Mouse (Mus musculus) splenic B cell, adult 2 months (primary cell): ENCODE data around the gene Slc2a6.

ENCODE experiments used
- DNase-seq: peaks from one replicate; pipeline ENCODE4 v3.0.0-alpha.2; 2011; ENCODE audit warnings: low read depth, low spot score
- H3K27me3 ChIP-seq: 2 replicates; pipeline ENCODE4 v1.6.1; 2012; ENCODE audit warnings: mild to moderate bottlenecking, low read length, moderate library complexity, mixed read lengths; ENCODE audit not compliant: control insufficient read depth, poor library complexity, insufficient read depth, severe bottlenecking
- H3K36me3 ChIP-seq: 2 replicates; pipeline ENCODE4 v1.6.1; 2012; ENCODE audit warnings: mild to moderate bottlenecking, low read length, moderate library complexity, mixed read lengths; ENCODE audit not compliant: control insufficient read depth, poor library complexity, insufficient read depth, severe bottlenecking

The Slc2a6 gene

DNA sequence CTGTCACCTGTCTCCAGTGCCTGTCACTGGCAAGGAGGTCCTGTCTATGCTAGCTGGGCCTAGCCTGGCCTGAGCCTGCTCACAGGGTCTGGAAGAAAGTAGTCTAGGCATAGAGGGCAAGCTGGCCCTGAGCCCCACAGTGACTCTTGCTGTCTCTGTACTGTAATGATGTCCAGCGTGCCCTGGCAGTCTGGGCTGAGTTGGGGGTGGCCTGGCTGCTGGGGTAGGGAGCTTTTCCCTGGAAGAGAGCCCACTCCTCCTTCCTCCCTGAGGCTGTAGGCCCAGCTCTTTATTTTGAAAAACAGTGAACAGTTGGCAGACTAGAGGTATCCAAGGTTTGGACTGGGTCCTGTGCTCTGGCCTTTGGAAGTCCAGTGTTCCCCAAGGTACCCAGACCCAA is 6.7 kb downstream of the Slc2a6 start:
- no peak for DNase-seq
- H3K27me3 ChIP-seq, result no peaks in the 10 kb centered on the region
- peaks cover 3% of the 10 kb centered on the region for H3K36me3 ChIP-seq

GRCm38 (mm10) chr2:27019530-27019929 is 8.3 kb downstream of the Slc2a6 start:
- Histone ChIP-seq H3K27me3 (no peaks in the 10 kb centered on the region), H3K36me3 (peaks cover 3% of the 10 kb centered on the region)
- no peak for DNase-seq

DNA sequence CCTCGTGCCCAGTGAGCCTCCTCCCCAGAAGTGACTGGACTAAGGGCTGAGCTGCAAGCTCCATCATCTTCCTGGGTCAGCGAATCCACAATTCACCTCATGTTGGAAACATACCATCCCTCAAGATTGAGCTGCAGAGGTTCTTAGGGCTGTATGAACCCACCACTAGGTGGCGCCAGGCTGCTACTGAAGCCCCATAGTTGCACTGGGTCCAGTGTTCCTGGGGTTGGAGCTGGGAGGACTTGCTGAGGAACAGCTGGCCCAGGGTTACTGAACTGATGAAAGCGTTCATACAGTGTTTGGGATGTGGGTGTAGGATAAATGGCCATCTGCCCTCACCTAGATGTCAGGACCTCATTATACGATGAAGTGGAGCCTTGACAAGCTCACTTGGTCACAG is 10.0 kb downstream of the Slc2a6 start:
- peaks cover 6% of the 10 kb centered on the region for H3K36me3 ChIP-seq
- DNase-seq, result peak; percentile 85
- no peaks in the 10 kb centered on the region for H3K27me3 ChIP-seq

DNA sequence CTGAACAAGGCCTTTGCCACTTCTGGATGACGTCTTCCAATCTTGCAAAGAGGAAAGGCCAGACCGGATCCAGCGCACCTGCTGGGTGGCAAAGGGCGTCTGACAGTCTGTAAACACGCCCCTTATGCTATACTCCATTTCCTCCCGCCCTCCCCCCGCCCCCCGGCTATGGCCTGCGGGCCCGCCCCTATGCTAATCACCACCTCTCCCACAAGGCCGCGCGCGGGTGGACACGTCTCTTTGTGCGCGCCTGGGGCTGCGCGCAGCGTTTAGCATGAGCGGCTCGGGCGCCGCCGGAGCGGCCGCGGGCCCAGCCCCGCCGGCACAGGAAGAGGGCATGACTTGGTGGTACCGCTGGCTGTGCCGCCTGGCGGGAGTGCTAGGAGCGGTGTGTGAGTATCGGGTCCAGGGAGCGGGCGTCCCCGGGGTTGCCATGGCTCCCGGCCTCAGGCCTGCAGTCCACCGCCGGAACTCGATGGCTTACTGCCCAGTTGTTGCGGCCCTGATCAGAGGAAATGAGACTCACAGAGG is 18.0 kb downstream of the Slc2a6 start, which contains the start of gene Cacfd1:
TSS of gene Cacfd1 (plus strand) at position 213 of the 531 bp plus-strand sequence.
- H3K27me3 ChIP-seq, result no peaks in the 10 kb centered on the region
- H3K36me3 ChIP-seq, result peaks cover 3% of the 10 kb centered on the region
- DNase-seq, result peak; percentile 93

DNA sequence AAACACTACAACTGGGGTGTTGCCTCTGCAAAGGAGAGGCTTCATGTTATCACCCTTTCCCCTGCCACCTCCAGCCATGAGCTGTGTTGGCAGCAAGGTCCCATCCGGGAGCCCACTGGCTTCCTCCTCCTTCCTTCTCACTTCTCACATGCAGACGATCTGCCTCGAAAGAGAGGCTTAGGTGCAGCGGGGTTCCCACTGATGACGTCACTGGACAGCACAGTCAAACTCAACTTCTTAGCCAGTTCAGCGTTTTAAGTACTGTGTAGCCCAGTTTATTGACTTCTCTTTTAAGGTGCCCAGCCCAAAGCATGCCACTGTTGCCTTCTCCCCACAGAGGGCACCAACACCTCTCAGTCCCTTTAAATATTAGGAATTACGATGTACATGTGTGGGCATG is 20.1 kb downstream of the Slc2a6 start:
- DNase-seq, result no peak
- H3K27me3 ChIP-seq, result no peaks in the 10 kb centered on the region
- H3K36me3 ChIP-seq, result no peaks in the 10 kb centered on the region

- Histone ChIP-seq H3K27me3 (no peaks in the 10 kb centered on the region), H3K36me3 (no peaks in the 10 kb centered on the region)
- no peak for DNase-seq
Observed at GRCm38 (mm10) chr2:27006255-27006654, 21.5 kb downstream of the Slc2a6 start.

DNA sequence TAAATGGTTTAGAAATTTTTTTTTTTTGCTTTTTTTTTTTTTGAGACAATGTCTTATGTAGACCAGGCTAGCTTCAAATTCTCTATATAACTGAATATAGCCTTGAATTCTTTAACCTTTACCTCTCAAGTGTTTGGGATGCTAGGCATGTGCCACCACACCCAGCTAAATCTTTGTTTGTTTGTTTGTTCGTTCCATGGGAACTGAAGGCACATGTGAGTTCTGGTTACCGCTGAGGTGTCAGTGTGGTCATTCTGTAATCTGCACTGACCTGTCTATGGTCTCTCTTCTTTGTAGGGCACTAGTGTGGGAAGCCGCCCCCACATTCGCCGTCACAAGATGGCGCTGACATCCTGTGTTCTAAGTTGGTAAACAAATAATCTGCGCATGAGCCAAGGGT is 29.8 kb downstream of the Slc2a6 start:
- no peak for DNase-seq
- no peaks in the 10 kb centered on the region for H3K27me3 ChIP-seq
- no peaks in the 10 kb centered on the region for H3K36me3 ChIP-seq

- Histone ChIP-seq H3K27me3 (no peaks in the 10 kb centered on the region), H3K36me3 (no peaks in the 10 kb centered on the region)
- DNase-seq, result peak; percentile 44
Observed at GRCm38 (mm10) chr2:26997498-26997897, 30.3 kb downstream of the Slc2a6 start.

DNA sequence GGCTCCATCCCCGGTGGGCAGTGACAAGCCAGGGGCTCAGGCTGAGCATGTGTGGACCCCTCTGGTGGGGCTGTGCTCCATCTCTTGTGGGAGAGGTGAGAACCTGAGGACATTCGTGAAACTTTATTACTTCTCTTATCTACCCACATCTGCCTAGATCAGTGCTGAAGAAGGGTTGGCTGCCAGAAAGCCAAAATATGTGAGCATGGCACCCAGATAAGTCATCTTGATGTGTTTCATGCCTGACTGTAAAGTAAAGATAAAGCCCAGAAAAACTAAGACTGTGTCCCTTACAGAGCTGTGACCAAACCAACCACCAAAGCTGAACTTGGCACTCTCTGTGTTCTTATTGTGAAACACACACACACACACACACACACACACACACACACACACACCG is 33.9 kb downstream of the Slc2a6 start:
- no peak for DNase-seq
- Histone ChIP-seq H3K36me3 (no peaks in the 10 kb centered on the region), H3K27me3 (no peaks in the 10 kb centered on the region)

- Histone ChIP-seq H3K27me3 (no peaks in the 10 kb centered on the region), H3K36me3 (no peaks in the 10 kb centered on the region)
- no peak for DNase-seq
Observed at GRCm38 (mm10) chr2:26984640-26985039, 43.2 kb downstream of the Slc2a6 start.

- DNase-seq, result no peak
- H3K36me3 ChIP-seq, result no peaks in the 10 kb centered on the region
Observed at GRCm38 (mm10) chr2:26984179-26984578, 43.6 kb downstream of the Slc2a6 start.

DNA sequence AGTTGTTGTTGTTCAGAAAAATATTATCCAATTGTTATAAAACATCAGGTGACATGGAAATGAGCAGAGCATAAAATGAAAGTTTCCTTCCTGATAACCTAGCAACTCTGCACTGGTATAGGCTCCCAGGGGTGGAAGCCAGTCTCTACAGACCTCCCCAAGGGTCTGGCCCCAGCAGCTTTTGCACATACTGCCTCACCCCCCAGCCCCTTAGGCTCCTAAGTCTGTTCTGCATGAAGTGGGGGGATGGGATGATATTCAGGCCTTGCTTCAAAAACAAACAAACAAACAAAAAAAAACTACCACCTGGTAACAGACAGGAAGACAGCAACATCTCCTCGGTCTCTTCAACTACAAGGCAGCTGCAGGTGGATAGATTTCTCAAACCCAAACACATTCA is 47.4 kb downstream of the Slc2a6 start:
- Histone ChIP-seq H3K36me3 (no peaks in the 10 kb centered on the region), H3K27me3 (no peaks in the 10 kb centered on the region)
- DNase-seq, result no peak

More at GRCm38 (mm10) chr2:26984179-26984578, 43.6 kb downstream of the Slc2a6 start:
- H3K27me3 ChIP-seq, result no peaks in the 10 kb centered on the region

DNA sequence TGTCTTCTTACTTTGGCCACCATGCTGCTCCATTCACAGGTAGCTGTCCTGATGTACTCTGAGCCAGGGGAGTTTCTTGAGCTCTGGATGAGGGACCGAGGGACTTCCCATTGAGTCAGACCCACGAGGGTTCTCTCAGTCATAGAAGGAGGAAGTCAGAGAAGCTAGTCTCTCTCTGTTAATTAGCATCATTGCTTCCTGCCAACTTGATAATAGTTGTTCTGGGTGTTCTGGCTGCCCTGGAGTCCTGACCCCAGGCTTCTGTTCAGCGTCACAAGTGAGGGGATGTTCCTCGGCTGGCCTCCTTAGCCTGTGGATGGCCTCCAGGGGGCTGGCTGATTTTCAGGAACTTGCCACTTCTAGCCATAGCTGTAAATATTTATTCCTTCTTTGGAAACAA is 53.8 kb downstream of the Slc2a6 start:
- Histone ChIP-seq H3K27me3 (no peaks in the 10 kb centered on the region), H3K36me3 (no peaks in the 10 kb centered on the region)
- DNase-seq, result peak; percentile 79

- no peak for DNase-seq
- Histone ChIP-seq H3K27me3 (no peaks in the 10 kb centered on the region), H3K36me3 (no peaks in the 10 kb centered on the region)
Observed at GRCm38 (mm10) chr2:26973116-26973515, 54.7 kb downstream of the Slc2a6 start, which contains the start of gene Adamts13. Gene Adamts13 (plus strand): TSS chr2:26973416.
